Mouse (Mus musculus) liver, embryonic 14.5 days (tissue): Measurements from ENCODE around the gene Nck1.

ENCODE experiments used
- CTCF ChIP-seq: IDR thresholded peaks from 2 replicates; pipeline ENCODE4 v1.5.1; 2016; ENCODE audit warnings: antibody characterized with exemption, low read depth, control low read depth
- EP300 ChIP-seq: IDR thresholded peaks from 2 replicates; pipeline ENCODE4 v1.6.1; 2016; ENCODE audit warnings: antibody characterized with exemption, low read depth

GRCm38 (mm10) chr9:100488969-100489368 is 57.0 kb downstream of the Nck1 start:
- TF ChIP-seq EP300, result no peak
- no peak for TF ChIP-seq CTCF
